In genomic region chr19:59057366-59057765, GRCm38 (mm10) we compare ENCODE assay signal across 25 mouse cellular contexts.
"Had no signal": no experiment of that assay in that cellular context is flagged by ENCODE, and none has a peak within 500 bp of the region (broad histone marks: within the 10 kb centered on the region; RNA-seq: fewer than 3 reads in every experiment).

No protein-coding gene starts in this region.

- H3K9ac ChIP-seq: heart, embryonic 12.5 days; hindbrain, embryonic 13.5 days; hindbrain, embryonic 15.5 days; intestine, embryonic 15.5 days; kidney, embryonic 15.5 days; limb, embryonic 13.5 days; limb, embryonic 15.5 days; liver, embryonic 12.5 days; liver, embryonic 14.5 days had no signal

- H3K9me3 ChIP-seq: heart, embryonic 10.5 days; heart, embryonic 12.5 days; hindbrain, embryonic 13.5 days; hindbrain, embryonic 15.5 days; intestine, embryonic 15.5 days; kidney, embryonic 15.5 days; limb, embryonic 13.5 days; limb, embryonic 15.5 days; liver, embryonic 12.5 days had no signal

- H3K36me3 ChIP-seq: heart, embryonic 10.5 days; heart, embryonic 12.5 days; hindbrain, embryonic 13.5 days; hindbrain, embryonic 15.5 days; intestine, embryonic 15.5 days; kidney, embryonic 15.5 days; limb, embryonic 13.5 days; limb, embryonic 15.5 days; liver, embryonic 12.5 days had no signal

- H3K4me3 ChIP-seq: heart, embryonic 10.5 days; heart, embryonic 12.5 days; hindbrain, embryonic 13.5 days; hindbrain, embryonic 15.5 days; intestine, embryonic 15.5 days; kidney, embryonic 15.5 days; limb, embryonic 13.5 days; limb, embryonic 15.5 days; liver, embryonic 12.5 days had no signal

- H3K4me1 ChIP-seq: heart, embryonic 10.5 days; heart, embryonic 12.5 days; hindbrain, embryonic 15.5 days; intestine, embryonic 15.5 days; kidney, embryonic 15.5 days; limb, embryonic 15.5 days; liver, embryonic 12.5 days had no signal

- H3K4me2 ChIP-seq: heart, embryonic 12.5 days; hindbrain, embryonic 13.5 days; hindbrain, embryonic 15.5 days; intestine, embryonic 15.5 days; kidney, embryonic 15.5 days; limb, embryonic 13.5 days; limb, embryonic 15.5 days; liver, embryonic 12.5 days had no signal

- H3K27me3 ChIP-seq: hindbrain, embryonic 15.5 days; intestine, embryonic 15.5 days; kidney, embryonic 15.5 days; limb, embryonic 13.5 days; limb, embryonic 15.5 days; liver, embryonic 12.5 days had no signal

- DNase-seq: gastrocnemius, postnatal 14 days; gastrocnemius, postnatal 36 days; heart, adult 18-20 months; heart, postnatal 14 days; heart, postnatal 36 days; kidney, adult 11 months; kidney, adult 2 months; kidney, adult 9 months; kidney, postnatal 14 days; kidney, postnatal 36 days; layer of hippocampus, adult 9-11 months; layer of hippocampus, postnatal 36 days; left cerebral cortex, postnatal 4 days had no signal

- H3K27ac ChIP-seq: heart, embryonic 10.5 days; hindbrain, embryonic 13.5 days; hindbrain, embryonic 15.5 days; hindbrain, postnatal 0 days; intestine, embryonic 15.5 days; kidney, embryonic 15.5 days; kidney, postnatal 0 days; limb, embryonic 13.5 days; limb, embryonic 15.5 days; liver, embryonic 12.5 days; liver, embryonic 14.5 days had no signal

- ATAC-seq: hindbrain, postnatal 0 days; intestine, embryonic 15.5 days; liver, embryonic 12.5 days had no signal
